In genomic region chr8:122282501-122283355, GRCm38 (mm10) we compare ENCODE assay signal across 7 mouse cellular contexts. TPM values are rescaled to one million over a fixed set of nuclear protein-coding genes. Genes with fewer than 3 reads are reported as not detected.
DNase-seq lines count a peak whose midpoint lies in the region; ATAC-seq and TF ChIP-seq lines count a peak whose summit lies in the region.

No protein-coding gene starts in this region.

- ATAC-seq in embryonic facial prominence, embryonic 15.5 days (ENCODE audit: insufficient number of reproducible peaks, low FRiP score, low TSS enrichment, low read depth) = no peak
- ATAC-seq in hindbrain, embryonic 16.5 days = no peak
- no peak for ATAC-seq in liver, embryonic 12.5 days
- ATAC-seq in neural tube, embryonic 12.5 days (ENCODE audit: low FRiP score, low read depth) = no peak

- dilution Hi-C loops in CH12.LX (cut with MboI; ENCODE audit: extremely low pct_ligation_motif_present, extremely low pct_unique_long_range_greater_than_20kb, low sequenced_read_pairs) = no loop called here

- H3K4me1 ChIP-seq in CH12.LX (ENCODE audit: control insufficient read depth in 1 of 2, insufficient read depth in 2 of 2) = peaks cover 26 to 48% of the 10 kb centered on the region in 2 experiments
- peaks cover 39% of the 10 kb centered on the region for H3K4me1 ChIP-seq in embryonic facial prominence, embryonic 15.5 days
- H3K4me1 ChIP-seq in hindbrain, embryonic 16.5 days (ENCODE audit: control insufficient read depth, insufficient read depth, low read depth, low read length) = peaks cover 25% of the 10 kb centered on the region
- H3K4me1 ChIP-seq in liver, embryonic 12.5 days = peaks cover 70% of the 10 kb centered on the region
- peaks cover 39% of the 10 kb centered on the region for H3K4me1 ChIP-seq in neural tube, embryonic 12.5 days

- H3K27me3 ChIP-seq in CH12.LX (replicated peaks) = peaks cover 2% of the 10 kb centered on the region
- peaks cover 28% of the 10 kb centered on the region for H3K27me3 ChIP-seq in embryonic facial prominence, embryonic 15.5 days
- no peaks in the 10 kb centered on the region; the same call in 1 of the 2 replicates for H3K27me3 ChIP-seq in hindbrain, embryonic 16.5 days (replicated peaks; ENCODE audit: control insufficient read depth, insufficient read depth, low read length)
- H3K27me3 ChIP-seq in liver, embryonic 12.5 days (replicated peaks) = no peaks in the 10 kb centered on the region
- H3K27me3 ChIP-seq in neural tube, embryonic 12.5 days (replicated peaks) = peaks cover 36% of the 10 kb centered on the region

- in situ Hi-C loops in CH12.LX (cut with MboI; ENCODE audit: low pct_ligation_motif_present, low pct_unique_long_range_greater_than_20kb, low sequenced_read_pairs) = loop anchor here (5.0 kb wide), 1 partner anchor 45 kb away; no protein-coding TSS in a partner anchor

- H3K4me3 ChIP-seq in CH12.LX (replicated peaks in 1 of 3; ENCODE audit: low read depth in 2 of 3, low read length in 2 of 3, poor library complexity in 1 of 3) = peak overlapping the region; percentile 78 to 89 (median 87)
- peak overlapping the region; percentile 72 for H3K4me3 ChIP-seq in embryonic facial prominence, embryonic 15.5 days (replicated peaks)
- peak overlapping the region; percentile 62 for H3K4me3 ChIP-seq in hindbrain, embryonic 16.5 days (ENCODE audit: low read length)
- peak overlapping the region; percentile 96 for H3K4me3 ChIP-seq in liver, embryonic 12.5 days
- peak overlapping the region; percentile 63 for H3K4me3 ChIP-seq in neural tube, embryonic 12.5 days

- TF ChIP-seq EP300 in CH12.LX (IDR thresholded peaks at IDR 0.05; ENCODE audit: low read length) = no peak

- WGBS in embryonic facial prominence, embryonic 15.5 days = under 1% methylated on average over 56 of the region's 70 CpGs
- under 1% methylated on average over 68 of the region's 70 CpGs for WGBS in hindbrain, embryonic 16.5 days
- under 1% methylated on average over 70 of the region's 70 CpGs for WGBS in liver, embryonic 12.5 days (ENCODE audit: insufficient replicate concordance)
- WGBS in neural tube, embryonic 12.5 days = under 1% methylated on average over 70 of the region's 70 CpGs

- TF ChIP-seq RAD21 in CH12.LX (IDR thresholded peaks at IDR 0.05; ENCODE audit: low read depth, low read length) = no peak

- H3K36me3 ChIP-seq in CH12.LX (replicated peaks in 1 of 2; ENCODE audit: control insufficient read depth in 1 of 2, insufficient read depth in 1 of 2, low read length in 1 of 2) = peaks cover 0 to 13% of the 10 kb centered on the region in 2 experiments
- no peaks in the 10 kb centered on the region for H3K36me3 ChIP-seq in embryonic facial prominence, embryonic 15.5 days
- no peaks in the 10 kb centered on the region for H3K36me3 ChIP-seq in hindbrain, embryonic 16.5 days (ENCODE audit: control insufficient read depth, insufficient read depth, low read length)
- peaks cover 31% of the 10 kb centered on the region for H3K36me3 ChIP-seq in liver, embryonic 12.5 days
- no peaks in the 10 kb centered on the region for H3K36me3 ChIP-seq in neural tube, embryonic 12.5 days

- DNase-seq in CH12.LX (ENCODE audit: extremely low read depth) = no peak
- DNase-seq in NIH3T3 (ENCODE audit: low read depth) = peak; percentile 22
- no peak for DNase-seq in ovary, postnatal 10 days (ENCODE audit: low spot score)

- H3K9me3 ChIP-seq in CH12.LX (replicated peaks; ENCODE audit: low read length) = no peaks in the 10 kb centered on the region
- H3K9me3 ChIP-seq in embryonic facial prominence, embryonic 15.5 days (replicated peaks) = no peaks in the 10 kb centered on the region
- H3K9me3 ChIP-seq in hindbrain, embryonic 16.5 days (ENCODE audit: control insufficient read depth, low read length) = no peaks in the 10 kb centered on the region
- H3K9me3 ChIP-seq in liver, embryonic 12.5 days (replicated peaks) = no peaks in the 10 kb centered on the region
- H3K9me3 ChIP-seq in neural tube, embryonic 12.5 days = no peaks in the 10 kb centered on the region

- H3K79me2 ChIP-seq in CH12.LX (replicated peaks; ENCODE audit: control insufficient read depth, extremely low read depth, insufficient read depth, poor library complexity, severe bottlenecking) = peaks cover 27% of the 10 kb centered on the region

- peak overlapping the region; percentile 99 for H3K27ac ChIP-seq in CH12.LX (ENCODE audit: insufficient read depth, low read depth)
- H3K27ac ChIP-seq in embryonic facial prominence, embryonic 15.5 days (replicated peaks) = peak overlapping the region; percentile 69
- H3K27ac ChIP-seq in hindbrain, embryonic 16.5 days (ENCODE audit: low read depth, low read length) = peak overlapping the region; percentile 61; the same call in 1 of the 2 replicates
- peak overlapping the region; percentile 97 for H3K27ac ChIP-seq in liver, embryonic 12.5 days
- no peak overlapping the region for H3K27ac ChIP-seq in neural tube, embryonic 12.5 days

- no peak for TF ChIP-seq CTCF in CH12.LX (conservative IDR thresholded peaks at IDR 0.05 in 1 of 2, IDR thresholded peaks at IDR 0.05 in 1 of 2; ENCODE audit: low read depth in 2 of 2, low read length in 2 of 2)

- H3K9ac ChIP-seq in CH12.LX (ENCODE audit: insufficient read depth, low read depth) = peak overlapping the region; percentile 73
- peak overlapping the region; percentile 57 for H3K9ac ChIP-seq in embryonic facial prominence, embryonic 15.5 days
- peak overlapping the region; percentile 77 for H3K9ac ChIP-seq in hindbrain, embryonic 16.5 days (ENCODE audit: low read depth, low read length)
- H3K9ac ChIP-seq in liver, embryonic 12.5 days = peak overlapping the region; percentile 98
- H3K9ac ChIP-seq in neural tube, embryonic 12.5 days = peak overlapping the region; percentile 75

- TF ChIP-seq POLR2A in CH12.LX (IDR thresholded peaks at IDR 0.05; ENCODE audit: low read depth, low read length) = no peak

- peak overlapping the region; percentile 91 for H3K4me2 ChIP-seq in CH12.LX (ENCODE audit: insufficient read depth, low read depth, poor library complexity, severe bottlenecking)
- H3K4me2 ChIP-seq in embryonic facial prominence, embryonic 15.5 days (replicated peaks) = peak overlapping the region; percentile 99
- H3K4me2 ChIP-seq in hindbrain, embryonic 16.5 days (ENCODE audit: low read length) = peak overlapping the region; percentile 95
- H3K4me2 ChIP-seq in liver, embryonic 12.5 days = peak overlapping the region; percentile 97
- H3K4me2 ChIP-seq in neural tube, embryonic 12.5 days (replicated peaks) = peak overlapping the region; percentile 94

TF ChIP-seq in CH12.LX, 34 proteins besides CTCF, POLR2A, EP300 and RAD21:
- TF ChIP-seq SMC3 (IDR thresholded peaks at IDR 0.05; ENCODE audit: low read depth, low read length) (no peak), CHD2 (IDR thresholded peaks at IDR 0.05; ENCODE audit: low read length) (no peak), ELF1 (IDR thresholded peaks at IDR 0.05; ENCODE audit: low read depth, low read length) (no peak), ETS1 (conservative IDR thresholded peaks at IDR 0.05; ENCODE audit: low read depth, low read length) (no peak), ZMIZ1 (IDR thresholded peaks at IDR 0.05; ENCODE audit: low read depth, low read length) (no peak), ZKSCAN1 (IDR thresholded peaks at IDR 0.05; ENCODE audit: borderline replicate concordance, low read depth, low read length) (no peak), TCF12 (IDR thresholded peaks at IDR 0.05; ENCODE audit: low read depth, low read length) (no peak), MYC (IDR thresholded peaks at IDR 0.05; ENCODE audit: low read depth, low read length) (no peak), MAZ (IDR thresholded peaks at IDR 0.05; ENCODE audit: low read depth, low read length) (no peak), NRF1 (IDR thresholded peaks at IDR 0.05; ENCODE audit: low read depth, low read length) (no peak), PAX5 (IDR thresholded peaks at IDR 0.05; ENCODE audit: low read length) (no peak), RCOR1 (conservative IDR thresholded peaks at IDR 0.05; ENCODE audit: low read depth, low read length) (no peak), UBTF (IDR thresholded peaks at IDR 0.05; ENCODE audit: low read depth, low read length) (no peak), USF1 (IDR thresholded peaks at IDR 0.05; ENCODE audit: low read depth, low read length) (no peak), BHLHE40 (IDR thresholded peaks at IDR 0.05; ENCODE audit: low read depth, low read length) (no peak), GABPA (IDR thresholded peaks at IDR 0.05; ENCODE audit: insufficient replicate concordance, low read depth, low read length) (no peak), ZNF384 (IDR thresholded peaks at IDR 0.05; ENCODE audit: low read depth, low read length) (no peak), USF2 (conservative IDR thresholded peaks at IDR 0.05; ENCODE audit: low read depth, low read length) (no peak)
TF ChIP-seq in CH12.LX: peak in this region for 0.

RNA-seq across cellular contexts. Expression of gene Zfpm1, which starts 0.8 kb away (rescaled TPM):
- 30.1 and 31.0 TPM in 2 replicates for total RNA-seq in CH12.LX (2012; rRNA removed)
- 11.0 and 11.3 TPM in 2 replicates for total RNA-seq in CH12.LX (2014; rRNA removed)
- polyA plus RNA-seq in CH12.LX (2012; ENCODE audit: insufficient read length, low read depth) = 63.5 and 68.4 TPM in 2 replicates
- 1.4 and 1.6 TPM in 2 replicates for polyA plus RNA-seq in embryonic facial prominence, embryonic 15.5 days (2015; fragmentation: Nextera tagmentation; extraction: Ambion mirVana)
- polyA plus RNA-seq in hindbrain, embryonic 16.5 days (2015; fragmentation: Nextera tagmentation; extraction: Ambion mirVana) = 0.75 and 1.2 TPM in 2 replicates
- 27.6 and 28.4 TPM in 2 replicates for polyA plus RNA-seq in liver, embryonic 12.5 days (2016; fragmentation: Nextera tagmentation; extraction: Ambion mirVana)
- polyA plus RNA-seq in neural tube, embryonic 12.5 days (2016; fragmentation: Nextera tagmentation; extraction: Ambion mirVana) = 2.2 and 2.3 TPM in 2 replicates
